ENCODE assay signal across 24 mouse cellular contexts in genomic region chr5:72435085-72435484, GRCm38 (mm10).
DNase-seq lines count a peak whose midpoint lies in the region; ATAC-seq and TF ChIP-seq lines count a peak whose summit lies in the region.
"Had no signal": no experiment of that assay in that cellular context is flagged by ENCODE, and none has a peak within 500 bp of the region (broad histone marks: within the 10 kb centered on the region; RNA-seq: fewer than 3 reads in every experiment).

No protein-coding gene starts in this region.

- no peak overlapping the region for H3K4me3 ChIP-seq in heart, embryonic 11.5 days (ENCODE audit: low read depth, low read length)
- H3K4me3 ChIP-seq in heart, embryonic 13.5 days, result no peak overlapping the region
- no peak overlapping the region for H3K4me3 ChIP-seq in heart, postnatal 0 days (ENCODE audit: low read depth, low read length)
- H3K4me3 ChIP-seq: embryonic facial prominence, embryonic 12.5 days; embryonic facial prominence, embryonic 15.5 days; gastrocnemius, adult 2 months had no signal

- ATAC-seq in heart, embryonic 11.5 days (replicated peaks; ENCODE audit: insufficient number of reproducible peaks, low FRiP score, low TSS enrichment), result no peak
- ATAC-seq in heart, embryonic 13.5 days (ENCODE audit: extremely low read depth, insufficient number of reproducible peaks, low FRiP score, low TSS enrichment), result no peak
- ATAC-seq in heart, postnatal 0 days (ENCODE audit: insufficient read depth, low read depth), result peak; percentile 67
- ATAC-seq: CD4-positive, CD25-positive, alpha-beta regulatory T cell, adult 4 months; forebrain, embryonic 14.5 days; forebrain, postnatal 0 days; hindbrain, postnatal 0 days; inflammation-experienced regulatory T-cells, adult 6 months; intestine, embryonic 16.5 days had no signal

- H3K4me2 ChIP-seq in heart, embryonic 11.5 days, result no peak overlapping the region
- H3K4me2 ChIP-seq in heart, embryonic 13.5 days, result no peak overlapping the region
- no peak overlapping the region for H3K4me2 ChIP-seq in heart, postnatal 0 days (ENCODE audit: low read depth, low read length)
- H3K4me2 ChIP-seq: embryonic facial prominence, embryonic 12.5 days; embryonic facial prominence, embryonic 15.5 days; hindbrain, embryonic 14.5 days had no signal

- H3K9ac ChIP-seq in heart, embryonic 11.5 days (ENCODE audit: low read depth, low read length), result no peak overlapping the region
- H3K9ac ChIP-seq in heart, embryonic 13.5 days, result no peak overlapping the region
- no peak overlapping the region for H3K9ac ChIP-seq in heart, postnatal 0 days (replicated peaks; ENCODE audit: low read depth, low read length)
- H3K9ac ChIP-seq: embryonic facial prominence, embryonic 12.5 days; embryonic facial prominence, embryonic 15.5 days; forebrain, postnatal 0 days; hindbrain, embryonic 14.5 days had no signal

- H3K36me3 ChIP-seq in heart, embryonic 11.5 days (ENCODE audit: control insufficient read depth, insufficient read depth, low read length), result no peaks in the 10 kb centered on the region
- no peaks in the 10 kb centered on the region for H3K36me3 ChIP-seq in heart, embryonic 13.5 days
- H3K36me3 ChIP-seq in heart, postnatal 0 days (replicated peaks; ENCODE audit: control insufficient read depth, insufficient read depth, low read length), result peaks cover 15% of the 10 kb centered on the region; the same call in 1 of the 2 replicates
- H3K36me3 ChIP-seq: embryonic facial prominence, embryonic 12.5 days; embryonic facial prominence, embryonic 15.5 days had no signal

- WGBS in heart, embryonic 11.5 days (ENCODE audit: insufficient replicate concordance), result 51% methylated on average over 11 of the region's 11 CpGs
- 27% methylated on average over 11 of the region's 11 CpGs for WGBS in heart, embryonic 13.5 days
- WGBS in heart, postnatal 0 days, result 24% methylated on average over 11 of the region's 11 CpGs

- TF ChIP-seq CTCF in heart, postnatal 0 days (IDR thresholded peaks at IDR 0.05; ENCODE audit: low read depth), result no peak

- H3K27ac ChIP-seq in heart, embryonic 11.5 days (ENCODE audit: low read depth, low read length), result no peak overlapping the region
- H3K27ac ChIP-seq in heart, embryonic 13.5 days (replicated peaks), result peak overlapping the region; percentile 48
- H3K27ac ChIP-seq in heart, postnatal 0 days (ENCODE audit: low read depth), result peak overlapping the region; percentile 57; the same call in 1 of the 2 replicates
- H3K27ac ChIP-seq: embryonic facial prominence, embryonic 12.5 days; embryonic facial prominence, embryonic 15.5 days; gastrocnemius, adult 2 months; hindbrain, embryonic 14.5 days; hindbrain, postnatal 0 days had no signal

- DNase-seq in heart, adult 9 months (ENCODE audit: low spot score in 2 of 2), result peak; percentile 46 to 59
- DNase-seq in heart, postnatal 36 days, result no peak
- DNase-seq in heart, postnatal 0 days (ENCODE audit: low spot score), result no peak
- no peak for DNase-seq in ovary, postnatal 14 days (ENCODE audit: low spot score)
- DNase-seq: adrenal gland, adult 2 months; adrenal gland, postnatal 14 days; cerebellum, adult 11 months; cerebellum, adult 2 months; cerebellum, adult 9-11 months; cerebellum, postnatal 25 days; forebrain, postnatal 0 days; gastrocnemius, adult 2 months; gastrocnemius, postnatal 25 days; kidney, adult 18-20 months had no signal

- peak; percentile 87 for TF ChIP-seq EP300 in heart, postnatal 0 days (IDR thresholded peaks at IDR 0.05; ENCODE audit: low read depth)

- H3K27me3 ChIP-seq in heart, embryonic 11.5 days (ENCODE audit: control insufficient read depth, insufficient read depth, low read length), result no peaks in the 10 kb centered on the region
- no peaks in the 10 kb centered on the region for H3K27me3 ChIP-seq in heart, embryonic 13.5 days (replicated peaks)
- no peaks in the 10 kb centered on the region for H3K27me3 ChIP-seq in heart, postnatal 0 days (ENCODE audit: control insufficient read depth, insufficient read depth, low read length)
- H3K27me3 ChIP-seq: embryonic facial prominence, embryonic 12.5 days; embryonic facial prominence, embryonic 15.5 days had no signal

- H3K9me3 ChIP-seq in heart, embryonic 11.5 days (replicated peaks; ENCODE audit: control insufficient read depth, low read length), result no peaks in the 10 kb centered on the region
- no peaks in the 10 kb centered on the region for H3K9me3 ChIP-seq in heart, embryonic 13.5 days
- H3K9me3 ChIP-seq in heart, postnatal 0 days (replicated peaks; ENCODE audit: control insufficient read depth, low read length), result no peaks in the 10 kb centered on the region
- H3K9me3 ChIP-seq: embryonic facial prominence, embryonic 12.5 days; embryonic facial prominence, embryonic 15.5 days had no signal

- 0 out of 2 replicates have a peak, but pooled peaks cover 2% of the 10 kb centered on the region for H3K4me1 ChIP-seq in heart, embryonic 11.5 days (ENCODE audit: control insufficient read depth, insufficient read depth, low read length)
- H3K4me1 ChIP-seq in heart, embryonic 13.5 days, result peaks cover 24% of the 10 kb centered on the region
- peaks cover 8% of the 10 kb centered on the region; the same call in 1 of the 2 replicates for H3K4me1 ChIP-seq in heart, postnatal 0 days (ENCODE audit: control insufficient read depth, insufficient read depth)
- H3K4me1 ChIP-seq: embryonic facial prominence, embryonic 12.5 days; embryonic facial prominence, embryonic 15.5 days had no signal

- intact Hi-C loops in heart, postnatal 36 days (cut with DNase I), result no loop called here

Comparison
In these comparisons a context has a peak if more than half of its experiments do, and no peak if none do; other contexts are left out.
1. DNase-seq: peak in heart, adult 9 months (2 of 2); none in heart, postnatal 36 days (0 of 2), heart, postnatal 0 days (single experiment) and ovary, postnatal 14 days (single experiment).